Mouse (Mus musculus) lung, postnatal 25 days (tissue): Measurements from ENCODE around the gene Tmie.
"Not testable (repeated sequence)": the region's sequence is repeated elsewhere in the genome, so short reads cannot be mapped to it uniquely, and the experiment has no call there.

Experiments
- DNase-seq: peaks from one replicate; pipeline ENCODE4 v3.0.0; 2022; ENCODE audit warnings: low spot score

The Tmie gene

GRCm38 (mm10) chr9:110834961-110835360 is 45.0 kb downstream of the Tmie start:
- no peak for DNase-seq

- no peak for DNase-seq
These were observed 45.5 kb downstream of the Tmie start, which contains the start of gene Prss45 for GRCm38 (mm10) chr9:110834411-110834810. Prss45 (plus strand) TSS chr9:110834588.

- no peak for DNase-seq
These were observed 46.9 kb downstream of the Tmie start for GRCm38 (mm10) chr9:110833021-110833420.

DNA sequence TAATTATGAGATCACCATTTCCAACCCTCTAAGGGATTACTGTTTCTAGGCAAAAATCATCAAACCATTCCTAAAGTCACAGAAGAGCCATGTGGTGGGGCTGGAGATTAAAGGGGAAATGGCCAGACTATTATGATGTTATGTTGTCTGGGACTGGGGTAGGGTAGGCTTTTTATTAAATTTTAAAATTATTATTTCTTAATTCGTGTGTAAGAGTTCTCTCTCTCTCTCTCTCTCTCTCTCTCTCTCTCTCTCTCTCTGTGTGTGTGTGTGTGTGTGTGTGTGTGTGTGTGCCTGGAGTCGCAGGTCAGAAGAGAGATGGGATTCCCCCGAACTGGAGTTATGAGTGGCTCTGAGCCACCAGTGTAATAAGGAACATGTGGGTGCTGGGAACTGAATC is 53.5 kb downstream of the Tmie start, which contains the start of gene Prss43:
Gene Prss43, plus strand, starts transcription at position 301 of the 400 bp plus-strand sequence.
- no peak for DNase-seq

GRCm38 (mm10) chr9:110825832-110826231 is 54.1 kb downstream of the Tmie start:
- DNase-seq = no peak

DNA sequence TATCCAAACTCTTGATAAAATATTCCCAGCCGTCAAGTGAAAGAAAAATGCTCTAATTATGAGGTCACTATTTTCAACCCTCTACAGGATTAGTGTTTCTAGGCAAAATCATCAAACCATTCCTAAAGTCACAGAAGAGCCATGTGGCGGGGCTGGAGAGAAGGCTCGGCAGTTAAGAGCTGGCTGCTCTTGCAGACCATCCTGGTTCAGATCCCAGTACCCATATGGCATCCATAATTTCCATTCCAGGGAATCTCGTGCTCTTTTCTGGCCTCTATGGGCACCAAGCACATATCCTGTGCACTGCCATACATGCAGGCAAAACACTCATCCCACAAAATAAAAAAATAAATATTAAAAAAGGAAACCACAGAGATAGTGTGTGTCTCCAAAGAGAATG is 54.5 kb downstream of the Tmie start:
- DNase-seq = no peak

DNA sequence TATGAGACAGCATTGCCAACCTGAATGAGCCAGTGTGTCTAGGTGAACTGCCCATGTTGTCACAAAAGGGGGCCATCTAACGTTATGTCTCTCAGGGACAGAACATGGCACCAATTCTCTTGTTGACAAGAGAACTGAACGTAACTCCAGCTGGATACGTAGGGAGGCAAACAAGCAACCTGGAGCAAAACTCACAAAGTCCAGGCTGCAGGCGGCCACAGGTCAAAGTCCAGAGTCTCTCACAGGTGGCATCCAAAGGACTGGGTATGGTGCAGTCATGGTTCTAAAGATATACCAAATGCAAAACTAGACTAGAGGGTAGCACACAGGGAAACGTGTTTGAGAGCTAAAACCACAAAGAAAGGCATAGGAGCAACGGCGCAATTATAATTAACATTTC is 58.5 kb downstream of the Tmie start:
- no peak for DNase-seq

DNA sequence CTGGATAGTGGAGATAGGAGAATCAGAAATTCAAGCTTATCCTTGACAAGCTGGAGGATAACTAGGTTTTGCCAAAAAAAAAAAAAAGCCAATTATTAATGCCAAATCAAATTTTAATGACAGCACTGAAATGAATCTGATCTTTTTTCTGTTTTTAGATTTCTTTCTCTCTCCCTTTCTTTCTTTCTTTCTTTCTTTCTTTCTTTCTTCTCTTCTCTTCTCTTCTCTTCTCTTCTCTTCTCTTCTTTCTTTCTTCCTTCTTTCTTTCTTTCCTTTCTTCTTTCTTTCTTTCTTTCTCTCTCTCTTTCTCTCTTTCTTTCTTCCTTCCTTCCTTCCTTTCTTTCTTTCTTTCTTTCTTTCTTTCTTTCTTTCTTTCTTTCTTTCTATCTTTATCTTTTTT is 59.4 kb downstream of the Tmie start:
- DNase-seq = not testable (repeated sequence)
